Mouse (Mus musculus) midbrain, embryonic 16.5 days (tissue): ENCODE data around the gene Sorcs2. TPM values are rescaled to one million over a fixed set of nuclear protein-coding genes. Genes with fewer than 3 reads are reported as not detected.

Experiments
- ATAC-seq: fragments of 200-750 bp; cut with Nextera tagmentation; 2 replicates; pipeline ENCODE4 v1.8.0; 2017; ENCODE audit warnings: moderate TSS enrichment
- H3K27ac ChIP-seq: fragments of 300-500 bp; sonication (generic); 2 replicates; pipeline ENCODE4 v1.5.1; 2014; ENCODE audit warnings: mild to moderate bottlenecking, low read length, mixed read lengths
- H3K27me3 ChIP-seq: fragments of 300-500 bp; sonication (generic); 2 replicates; pipeline ENCODE4 v1.6.1; 2014; ENCODE audit warnings: low read depth, low read length, mixed read lengths; ENCODE audit not compliant: control insufficient read depth, insufficient read depth
- H3K36me3 ChIP-seq: fragments of 300-500 bp; sonication (generic); 2 replicates; pipeline ENCODE4 v1.6.1; 2014; ENCODE audit warnings: mild to moderate bottlenecking, low read length, moderate library complexity, mixed read lengths; ENCODE audit not compliant: control insufficient read depth, insufficient read depth
- H3K4me1 ChIP-seq: fragments of 300-500 bp; sonication (generic); 2 replicates; pipeline ENCODE4 v1.6.1; 2014; ENCODE audit warnings: mild to moderate bottlenecking, low read length, mixed read lengths; ENCODE audit not compliant: control insufficient read depth, insufficient read depth
- H3K4me2 ChIP-seq: fragments of 300-500 bp; sonication (generic); 2 replicates; pipeline ENCODE4 v1.6.1; 2014; ENCODE audit warnings: mild to moderate bottlenecking, low read length, mixed read lengths
- H3K4me3 ChIP-seq: fragments of 300-500 bp; sonication (generic); 2 replicates; pipeline ENCODE4 v1.5.1; 2014; ENCODE audit warnings: low read depth, mild to moderate bottlenecking, low read length, moderate library complexity, mixed read lengths
- H3K9ac ChIP-seq: fragments of 300-500 bp; sonication (generic); 2 replicates; pipeline ENCODE4 v1.6.1; 2014; ENCODE audit warnings: low read depth, low read length, mixed read lengths
- H3K9me3 ChIP-seq: fragments of 300-500 bp; sonication (generic); replicated peaks from 2 replicates; pipeline ENCODE4 v1.6.1; 2014; ENCODE audit warnings: mild to moderate bottlenecking, low read length, mixed read lengths; ENCODE audit not compliant: control insufficient read depth, poor library complexity, severe bottlenecking
- WGBS: fragments of 180-500 bp; shearing (Covaris S2); extraction: QIAGEN DNeasy Blood & Tissue Kit; methylation state at CpG from one replicate; pipeline ENCODE4 v1.1.7; 2014; 5-methylcytosine and 5-hydroxymethylcytosine counted together
- polyA plus RNA-seq: library from polyadenylated mRNA; unstranded; fragments of >200 nt; fragmentation: Nextera tagmentation; extraction: Ambion mirVana; gene quantifications from 2 replicates; pipeline ENCODE4 v1.2.1, GENCODE M21; 2015

Gene Sorcs2
- polyA plus RNA-seq, 1 experiment from 2014 or later = 21.3 TPM

DNA sequence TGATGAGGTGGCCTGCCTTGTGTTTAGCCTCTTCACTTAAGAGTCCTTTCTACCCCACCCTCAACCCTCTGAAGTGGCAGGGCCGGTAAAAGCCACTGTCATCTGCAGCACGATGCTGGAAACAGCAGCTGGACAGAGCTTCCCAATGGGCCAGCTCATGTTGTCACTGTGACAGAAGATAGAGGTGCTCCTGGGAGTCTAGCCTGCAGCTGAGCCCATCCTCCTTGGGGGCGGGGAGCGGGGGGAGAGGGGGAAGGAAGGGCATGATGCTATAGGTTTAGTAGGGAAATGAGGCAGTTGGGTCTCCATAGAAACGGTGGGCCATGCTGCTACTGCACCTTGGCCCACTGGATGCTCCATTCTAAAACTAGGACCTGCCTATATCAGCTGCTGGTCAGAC is 279.9 kb downstream of the Sorcs2 start:
- Histone ChIP-seq H3K36me3 (no peaks in the 10 kb centered on the region), H3K27ac (no peak overlapping the region), H3K4me2 (no peak overlapping the region), H3K9ac (no peak overlapping the region), H3K27me3 (no peaks in the 10 kb centered on the region), H3K9me3 (no peaks in the 10 kb centered on the region), H3K4me1 (peaks cover 16% of the 10 kb centered on the region), H3K4me3 (no peak overlapping the region)
- 47% methylated on average over 5 of the region's 5 CpGs for WGBS
- ATAC-seq = peak; percentile 30; the same call in 1 of the 2 replicates

DNA sequence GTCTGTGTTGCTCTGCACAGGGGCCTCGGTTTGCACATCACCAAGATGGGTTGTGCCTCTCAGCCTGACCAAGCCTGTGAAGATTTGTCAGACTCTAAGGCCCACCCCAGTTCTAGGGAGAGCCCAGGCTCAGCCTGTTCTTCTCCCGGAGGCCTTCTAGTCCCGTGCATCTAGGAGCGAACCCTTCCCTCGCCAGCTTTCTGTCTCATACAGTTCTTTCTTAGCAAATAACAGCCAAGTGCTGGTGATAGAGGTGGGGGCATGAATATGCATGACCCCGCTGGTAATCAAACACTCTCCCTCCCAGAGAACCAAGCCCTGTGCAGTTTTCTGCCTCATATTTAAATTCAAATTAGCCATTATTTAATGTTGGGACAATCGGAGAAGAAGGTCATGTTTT is 282.4 kb downstream of the Sorcs2 start:
- Histone ChIP-seq H3K27me3 (no peaks in the 10 kb centered on the region), H3K27ac (no peak overlapping the region), H3K4me1 (peaks cover 16% of the 10 kb centered on the region), H3K9me3 (no peaks in the 10 kb centered on the region), H3K36me3 (no peaks in the 10 kb centered on the region), H3K4me3 (no peak overlapping the region), H3K4me2 (no peak overlapping the region), H3K9ac (no peak overlapping the region)
- 16% methylated on average over 7 of the region's 7 CpGs for WGBS
- ATAC-seq = no peak

DNA sequence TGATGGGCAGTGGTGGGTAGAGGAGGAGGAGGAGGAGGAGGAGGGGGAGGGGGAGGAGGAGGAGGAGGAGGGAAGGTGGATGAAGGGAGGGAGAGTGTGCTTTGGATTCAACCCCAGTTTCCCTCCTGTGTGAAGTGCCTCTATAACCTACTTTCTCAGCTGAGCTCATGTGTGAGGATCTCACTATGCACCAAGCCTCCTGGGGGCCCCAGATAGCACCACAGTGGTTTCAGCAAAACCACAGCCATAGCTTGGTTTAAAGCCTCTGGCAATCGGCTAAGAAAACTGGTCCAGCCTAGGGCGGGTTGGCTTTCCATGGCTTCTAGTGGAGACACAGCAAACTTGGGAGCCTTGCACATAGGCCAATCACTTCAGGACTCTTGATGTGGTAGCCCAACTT is 284.2 kb downstream of the Sorcs2 start:
- 88% methylated on average over 2 of the region's 2 CpGs for WGBS
- no peak overlapping the region for H3K4me2 ChIP-seq
- no peaks in the 10 kb centered on the region for H3K27me3 ChIP-seq
- no peaks in the 10 kb centered on the region for H3K9me3 ChIP-seq
- H3K4me1 ChIP-seq = peaks cover 21% of the 10 kb centered on the region
- no peak overlapping the region for H3K4me3 ChIP-seq
- no peak overlapping the region for H3K27ac ChIP-seq
- no peak for ATAC-seq
- H3K36me3 ChIP-seq = no peaks in the 10 kb centered on the region
- H3K9ac ChIP-seq = no peak overlapping the region

DNA sequence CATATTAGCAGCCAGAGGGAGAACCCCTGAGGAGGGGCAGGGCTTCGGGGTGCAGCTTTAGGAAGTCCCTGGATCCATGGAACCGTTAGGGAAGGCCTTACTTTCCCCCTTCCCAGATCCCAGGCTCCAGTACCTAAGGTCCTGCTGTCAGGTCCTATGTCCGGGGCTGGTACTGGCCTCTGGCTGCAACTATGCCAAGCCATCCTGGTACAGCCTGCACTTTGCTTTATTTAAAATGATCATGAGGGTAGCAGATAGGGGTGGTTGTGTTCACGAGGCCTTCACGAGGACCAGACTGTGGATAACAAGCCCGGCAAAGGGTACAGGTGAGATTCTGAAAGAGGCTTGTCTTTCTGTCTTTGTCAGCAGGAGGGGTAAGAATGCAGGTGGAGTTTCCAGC is 285.2 kb downstream of the Sorcs2 start:
- H3K27ac ChIP-seq = no peak overlapping the region
- ATAC-seq = no peak
- no peaks in the 10 kb centered on the region for H3K9me3 ChIP-seq
- H3K4me2 ChIP-seq = no peak overlapping the region
- H3K27me3 ChIP-seq = no peaks in the 10 kb centered on the region
- H3K36me3 ChIP-seq = no peaks in the 10 kb centered on the region
- peaks cover 19% of the 10 kb centered on the region for H3K4me1 ChIP-seq
- no peak overlapping the region for H3K4me3 ChIP-seq
- 64% methylated on average over 6 of the region's 6 CpGs for WGBS
- no peak overlapping the region for H3K9ac ChIP-seq

DNA sequence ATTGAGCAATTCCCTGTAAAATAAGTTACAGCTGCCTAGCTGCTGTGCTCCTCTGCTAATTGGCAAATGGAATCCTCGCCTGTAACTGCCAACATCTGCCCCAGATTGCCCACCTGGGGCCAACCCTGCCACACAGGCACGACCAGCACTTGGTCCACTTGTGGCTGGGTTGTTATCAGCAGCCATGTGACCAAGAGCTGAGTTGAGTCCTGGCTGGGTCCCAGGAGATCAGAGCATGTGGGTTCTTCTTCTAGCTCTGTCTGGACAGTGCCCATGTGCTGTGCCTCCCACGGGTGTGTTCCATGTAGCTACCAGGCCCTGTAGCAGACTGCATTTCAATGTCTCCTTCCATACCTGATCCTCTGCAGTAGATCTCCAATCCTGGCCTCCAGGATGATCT is 286.4 kb downstream of the Sorcs2 start:
- peaks cover 15% of the 10 kb centered on the region for H3K4me1 ChIP-seq
- H3K27me3 ChIP-seq = no peaks in the 10 kb centered on the region
- 79% methylated on average over 3 of the region's 3 CpGs for WGBS
- H3K4me2 ChIP-seq = no peak overlapping the region
- no peaks in the 10 kb centered on the region for H3K9me3 ChIP-seq
- no peaks in the 10 kb centered on the region for H3K36me3 ChIP-seq
- H3K4me3 ChIP-seq = no peak overlapping the region
- no peak for ATAC-seq
- H3K27ac ChIP-seq = no peak overlapping the region
- H3K9ac ChIP-seq = no peak overlapping the region

DNA sequence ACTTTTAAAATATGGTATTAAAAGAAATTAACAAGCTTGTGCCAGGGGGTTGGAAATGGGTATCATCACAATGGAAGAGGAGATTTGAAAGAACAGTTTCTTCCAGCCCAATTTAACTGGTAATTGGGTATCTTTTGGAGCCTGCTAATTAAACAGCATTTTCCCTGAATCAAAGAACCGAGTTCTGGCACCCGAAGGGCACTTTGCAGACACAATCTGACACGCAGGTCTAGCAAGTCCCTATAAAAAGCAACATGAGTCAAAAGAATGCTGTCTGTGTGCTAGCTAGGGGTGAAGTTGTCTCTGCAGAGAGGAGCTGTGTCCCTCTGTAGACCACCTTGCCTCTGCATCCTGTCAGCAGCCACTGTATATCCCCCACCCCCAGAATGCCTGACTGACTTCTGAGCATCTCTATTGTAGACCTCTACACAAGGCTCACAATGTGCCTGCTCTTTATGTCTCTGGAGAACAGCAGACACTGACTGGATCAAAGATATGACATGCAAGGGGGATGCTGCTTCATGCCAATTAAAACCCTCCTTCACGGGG is 289.5 kb downstream of the Sorcs2 start:
- H3K4me1 ChIP-seq = peaks cover 10% of the 10 kb centered on the region
- no peaks in the 10 kb centered on the region for H3K9me3 ChIP-seq
- 49% methylated on average over 4 of the region's 4 CpGs for WGBS
- ATAC-seq = peak; percentile 61; the same call in 1 of the 2 replicates
- H3K36me3 ChIP-seq = no peaks in the 10 kb centered on the region
- H3K4me3 ChIP-seq = no peak overlapping the region
- H3K27me3 ChIP-seq = no peaks in the 10 kb centered on the region
- no peak overlapping the region for H3K4me2 ChIP-seq
- H3K9ac ChIP-seq = no peak overlapping the region
- H3K27ac ChIP-seq = peak overlapping the region; percentile 33

DNA sequence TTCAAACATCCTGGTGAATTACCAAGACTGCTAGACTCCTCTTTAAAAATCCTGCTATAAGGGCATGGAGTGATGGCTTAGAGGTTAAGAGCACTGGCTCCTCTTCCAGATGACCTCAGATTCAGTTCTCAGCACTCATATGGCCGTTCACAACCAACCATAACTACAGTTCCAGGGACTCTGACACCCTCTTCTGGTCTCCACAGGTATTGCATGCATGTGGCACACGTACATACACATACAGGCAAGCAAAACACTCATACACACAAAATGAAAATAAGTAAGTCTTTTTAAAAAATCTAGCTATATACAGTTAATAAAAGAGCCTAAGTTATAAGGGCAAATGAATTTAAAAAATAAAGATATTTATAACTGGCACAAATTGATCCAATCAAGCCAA is 294.5 kb downstream of the Sorcs2 start:
- H3K27ac ChIP-seq = no peak overlapping the region
- 86% methylated on average over 2 of the region's 2 CpGs for WGBS
- H3K9ac ChIP-seq = no peak overlapping the region
- H3K9me3 ChIP-seq = no peaks in the 10 kb centered on the region
- H3K36me3 ChIP-seq = no peaks in the 10 kb centered on the region
- H3K27me3 ChIP-seq = no peaks in the 10 kb centered on the region
- no peak for ATAC-seq
- no peak overlapping the region for H3K4me2 ChIP-seq
- peaks cover 3% of the 10 kb centered on the region for H3K4me1 ChIP-seq
- H3K4me3 ChIP-seq = no peak overlapping the region

DNA sequence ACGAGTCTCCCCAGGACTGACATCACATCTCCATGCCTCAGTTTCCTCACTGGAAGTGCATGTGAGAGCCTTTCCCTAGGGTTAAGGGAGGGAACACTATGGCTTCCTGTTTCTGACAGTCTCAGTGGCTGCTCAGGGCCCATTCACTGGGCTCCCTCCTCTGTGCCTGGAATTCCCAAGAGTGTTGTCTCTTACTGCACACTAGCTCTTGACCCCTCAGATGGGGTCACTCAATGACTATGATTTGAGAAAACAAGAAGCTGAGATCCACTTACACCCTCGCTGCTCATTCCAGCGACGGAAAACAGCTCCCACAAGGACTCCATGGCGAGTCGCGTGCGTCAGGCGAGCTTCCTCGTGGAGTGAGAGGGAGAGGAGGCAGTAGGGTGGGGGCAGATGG is 296.8 kb downstream of the Sorcs2 start:
- no peak overlapping the region for H3K27ac ChIP-seq
- peaks cover 3% of the 10 kb centered on the region for H3K4me1 ChIP-seq
- H3K36me3 ChIP-seq = no peaks in the 10 kb centered on the region
- ATAC-seq = no peak
- H3K4me2 ChIP-seq = no peak overlapping the region
- H3K4me3 ChIP-seq = no peak overlapping the region
- H3K9ac ChIP-seq = no peak overlapping the region
- H3K27me3 ChIP-seq = no peaks in the 10 kb centered on the region
- H3K9me3 ChIP-seq = no peaks in the 10 kb centered on the region
- 60% methylated on average over 10 of the region's 10 CpGs for WGBS

DNA sequence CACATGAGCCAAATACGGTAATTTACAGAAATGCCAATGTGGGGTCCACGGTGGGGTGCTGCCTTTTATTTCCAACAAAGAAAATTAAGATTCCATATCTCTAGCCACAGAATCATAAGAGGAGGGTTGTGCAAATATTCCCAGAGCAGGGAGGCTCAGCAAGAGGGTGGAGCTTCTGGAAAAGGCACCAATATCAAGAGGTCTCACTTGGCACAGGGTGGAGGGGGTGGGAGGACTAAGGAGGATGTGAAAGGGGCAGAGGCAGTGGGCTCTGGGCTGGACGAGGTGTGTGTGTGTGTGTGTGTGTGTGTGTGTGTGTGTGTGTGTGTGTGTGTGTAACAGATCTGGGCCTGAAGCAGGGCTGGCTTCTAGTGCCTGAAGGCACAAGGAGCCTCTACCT is 297.5 kb downstream of the Sorcs2 start:
- Histone ChIP-seq H3K4me3 (no peak overlapping the region), H3K9ac (no peak overlapping the region), H3K4me1 (peaks cover 8% of the 10 kb centered on the region), H3K9me3 (no peaks in the 10 kb centered on the region), H3K36me3 (no peaks in the 10 kb centered on the region), H3K27me3 (no peaks in the 10 kb centered on the region), H3K27ac (no peak overlapping the region), H3K4me2 (no peak overlapping the region)
- no peak for ATAC-seq
- whole genome bisulfite sequencing = 64% methylated on average over 3 of the region's 3 CpGs
